Mouse (Mus musculus): ENCODE measurements around the gene Pik3ca. TPM values are rescaled to one million over a fixed set of nuclear protein-coding genes. Genes with fewer than 3 reads are reported as not detected.

Pik3ca gene
- 6.1 and 6.6 TPM in 2 replicates for polyA plus RNA-seq (2016; fragmentation: Nextera tagmentation; extraction: Ambion mirVana)

DNA sequence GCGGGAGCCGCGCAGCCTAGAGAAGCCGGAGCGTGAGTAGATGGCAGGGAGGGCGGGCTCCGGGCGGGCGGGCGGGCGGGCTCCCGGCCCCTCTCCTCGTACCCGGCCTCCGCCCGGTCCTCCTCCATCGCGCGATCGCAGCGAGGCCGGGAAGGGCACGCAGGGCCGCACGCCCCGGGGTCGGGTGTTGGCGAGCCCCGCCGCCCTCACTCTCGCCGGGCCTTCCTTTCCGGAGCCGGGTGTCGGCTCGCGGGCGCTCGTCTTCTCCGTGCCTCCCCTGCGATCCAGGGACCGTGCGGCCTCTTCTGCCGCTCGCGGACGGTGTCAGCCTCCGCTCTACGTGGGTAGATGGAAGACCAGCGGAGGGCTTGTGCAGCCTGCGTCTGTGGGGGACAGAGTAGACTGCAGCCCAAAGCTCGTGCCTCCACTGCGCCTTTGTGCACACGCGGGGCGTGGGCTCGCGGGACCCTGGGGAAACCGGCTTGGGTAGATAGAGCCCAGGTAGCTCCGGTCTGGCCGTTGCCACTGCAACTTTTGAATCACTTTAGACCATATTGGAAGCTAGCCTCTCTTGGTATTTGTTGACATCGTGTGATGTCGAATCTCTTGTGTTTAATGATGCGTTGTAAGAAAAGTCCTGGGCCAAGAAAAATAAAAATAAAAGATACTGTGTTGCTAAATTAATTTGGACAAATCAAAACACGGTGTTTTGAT is at the start of gene Pik3ca:
Pik3ca (plus strand) TSS at position 211 of the 714 bp plus-strand sequence.
- WGBS = under 1% methylated on average over 63 of the region's 65 CpGs
- H3K36me3 ChIP-seq = no peaks in the 10 kb centered on the region
- H3K27ac ChIP-seq (replicated peaks) = peak within 1 kb of the TSS; percentile 94

DNA sequence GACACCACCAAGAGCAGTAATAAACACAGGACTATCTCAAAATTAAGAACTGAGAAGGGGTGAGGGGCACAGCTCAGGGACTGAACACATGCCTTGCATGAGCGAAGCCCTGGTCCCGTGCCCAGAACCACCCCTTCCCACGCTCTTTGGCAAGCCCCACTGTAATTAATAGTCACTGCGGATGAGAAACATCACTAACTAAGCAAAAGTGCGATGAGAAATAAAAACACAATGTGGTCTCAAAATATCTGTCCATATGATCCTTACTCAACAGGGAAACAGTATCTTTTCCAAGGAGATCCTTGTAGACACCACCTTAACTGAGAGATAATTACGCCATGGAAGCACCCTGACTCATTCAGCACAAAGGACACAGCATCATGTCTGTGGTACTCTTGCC is 49.6 kb upstream of the Pik3ca start:
- no peak overlapping the region for H3K27ac ChIP-seq (replicated peaks)
- DNase-seq (ENCODE audit: low spot score) = no peak
- H3K9me3 ChIP-seq (replicated peaks) = no peaks in the 10 kb centered on the region
- H3K27me3 ChIP-seq (ENCODE audit: low read depth, poor library complexity, severe bottlenecking) = no peaks in the 10 kb centered on the region
- 94% methylated on average over 6 of the region's 6 CpGs for WGBS
- peaks cover 43% of the 10 kb centered on the region for H3K36me3 ChIP-seq
- H3K4me3 ChIP-seq = no peak overlapping the region
- H3K4me1 ChIP-seq = no peaks in the 10 kb centered on the region

More for the DNA sequence above, at the start of gene Pik3ca:
- peaks cover 4% of the 10 kb centered on the region; the same call in 1 of the 2 replicates for H3K27me3 ChIP-seq (ENCODE audit: low read depth, poor library complexity, severe bottlenecking)
- peak within 1 kb of the TSS; percentile 94 for H3K4me3 ChIP-seq
- peak; percentile 76 for DNase-seq (ENCODE audit: low spot score)
- H3K9me3 ChIP-seq (replicated peaks) = no peaks in the 10 kb centered on the region
- H3K4me1 ChIP-seq = peaks cover 33% of the 10 kb centered on the region

DNA sequence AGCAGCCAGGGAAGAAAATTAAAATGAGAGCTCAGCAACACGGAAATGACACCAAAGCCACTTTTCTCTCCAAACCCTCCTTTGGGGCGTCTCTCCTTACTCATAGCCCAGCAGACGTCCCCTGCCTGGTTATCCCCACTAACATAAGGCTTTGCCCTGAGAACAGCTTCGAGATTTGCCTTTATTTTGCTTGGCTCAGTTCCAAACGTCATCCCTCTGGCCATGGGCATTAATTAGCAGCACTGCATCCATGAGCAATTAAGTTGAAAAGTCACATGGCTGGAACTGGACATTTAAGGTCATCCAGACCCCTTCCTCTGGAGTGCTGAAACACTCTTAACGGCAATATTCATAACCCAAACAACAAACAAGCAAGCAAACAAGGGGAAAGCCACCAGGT is 36.2 kb upstream of the Pik3ca start:
- no peak overlapping the region for H3K4me3 ChIP-seq
- H3K36me3 ChIP-seq = peaks cover 7% of the 10 kb centered on the region; the same call in 1 of the 2 replicates
- H3K27me3 ChIP-seq (ENCODE audit: low read depth, poor library complexity, severe bottlenecking) = peaks cover 2% of the 10 kb centered on the region
- no peak overlapping the region for H3K27ac ChIP-seq (replicated peaks)
- no peak for DNase-seq (ENCODE audit: low spot score)
- 78% methylated on average over 6 of the region's 6 CpGs for WGBS
- no peaks in the 10 kb centered on the region for H3K9me3 ChIP-seq (replicated peaks)
- H3K4me1 ChIP-seq = peaks cover 15% of the 10 kb centered on the region

DNA sequence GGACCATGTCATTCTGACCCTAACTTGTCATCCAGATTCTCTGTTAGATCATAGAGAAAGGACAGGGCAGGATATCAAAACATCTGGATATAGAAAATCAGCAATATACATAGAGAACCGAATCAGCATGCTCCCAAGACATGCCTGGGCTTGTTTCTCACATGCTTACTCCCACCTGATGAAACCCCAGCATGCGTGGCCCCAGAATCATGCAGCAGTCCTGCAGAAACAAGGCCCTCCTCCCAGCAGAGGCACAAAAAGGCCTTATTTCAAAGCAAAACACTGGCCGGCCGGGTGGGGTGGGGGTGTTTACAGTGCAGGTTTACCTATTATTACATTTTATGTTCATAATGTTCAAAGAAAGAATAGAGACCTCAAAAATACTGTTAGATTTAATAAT is 33.3 kb upstream of the Pik3ca start:
- H3K27me3 ChIP-seq (ENCODE audit: low read depth, poor library complexity, severe bottlenecking) = peaks cover 10% of the 10 kb centered on the region
- H3K4me1 ChIP-seq = peaks cover 21% of the 10 kb centered on the region
- no peak for DNase-seq (ENCODE audit: low spot score)
- 45% methylated on average over 4 of the region's 4 CpGs for WGBS
- H3K36me3 ChIP-seq = peaks cover 3% of the 10 kb centered on the region; the same call in 1 of the 2 replicates
- no peak overlapping the region for H3K27ac ChIP-seq (replicated peaks)
- H3K9me3 ChIP-seq (replicated peaks) = no peaks in the 10 kb centered on the region
- H3K4me3 ChIP-seq = peak overlapping the region; percentile 84

DNA sequence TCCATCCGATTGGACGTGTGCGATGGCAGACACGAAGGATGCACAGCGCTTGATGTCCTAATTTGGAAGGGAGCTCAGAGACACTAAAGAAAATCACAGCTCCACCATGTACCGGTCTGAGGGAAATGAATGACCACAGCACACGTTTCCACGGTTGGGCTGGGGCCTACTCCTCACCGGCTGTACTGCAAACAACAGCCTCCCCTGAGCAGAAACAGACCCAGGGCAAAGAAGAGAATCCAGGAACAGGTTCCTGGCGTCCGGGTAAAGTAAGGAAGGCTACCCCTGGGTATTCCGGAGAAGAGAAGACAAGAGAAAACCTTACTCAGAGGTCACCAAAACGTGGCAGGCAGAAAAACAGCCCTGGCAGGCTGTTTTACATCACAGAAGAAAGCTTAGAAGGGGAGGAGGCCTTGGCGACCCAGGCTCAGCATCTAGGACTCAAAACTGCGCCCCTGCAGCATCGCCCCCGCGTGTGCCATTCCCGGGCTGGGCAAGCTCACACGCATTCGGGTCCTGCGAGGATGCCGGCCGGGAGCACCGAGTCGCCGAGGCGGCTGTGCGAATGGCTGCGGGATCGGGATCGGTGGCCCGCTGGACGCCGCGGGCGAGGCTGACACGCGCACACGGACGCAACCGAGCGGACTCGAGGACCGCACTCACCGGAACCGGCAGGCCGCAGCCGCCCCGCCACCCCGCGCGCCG is 32.5 kb upstream of the Pik3ca start:
- Histone ChIP-seq H3K36me3 (peaks cover 3% of the 10 kb centered on the region; the same call in 1 of the 2 replicates), H3K27ac (replicated peaks) (peak overlapping the region; percentile 92), H3K9me3 (replicated peaks) (no peaks in the 10 kb centered on the region), H3K4me3 (peak overlapping the region; percentile 84), H3K4me1 (peaks cover 21% of the 10 kb centered on the region), H3K27me3 (ENCODE audit: low read depth, poor library complexity, severe bottlenecking) (peaks cover 10% of the 10 kb centered on the region)
- peak; percentile 74 for DNase-seq (ENCODE audit: low spot score)
- under 1% methylated on average over 53 of the region's 54 CpGs for WGBS

DNA sequence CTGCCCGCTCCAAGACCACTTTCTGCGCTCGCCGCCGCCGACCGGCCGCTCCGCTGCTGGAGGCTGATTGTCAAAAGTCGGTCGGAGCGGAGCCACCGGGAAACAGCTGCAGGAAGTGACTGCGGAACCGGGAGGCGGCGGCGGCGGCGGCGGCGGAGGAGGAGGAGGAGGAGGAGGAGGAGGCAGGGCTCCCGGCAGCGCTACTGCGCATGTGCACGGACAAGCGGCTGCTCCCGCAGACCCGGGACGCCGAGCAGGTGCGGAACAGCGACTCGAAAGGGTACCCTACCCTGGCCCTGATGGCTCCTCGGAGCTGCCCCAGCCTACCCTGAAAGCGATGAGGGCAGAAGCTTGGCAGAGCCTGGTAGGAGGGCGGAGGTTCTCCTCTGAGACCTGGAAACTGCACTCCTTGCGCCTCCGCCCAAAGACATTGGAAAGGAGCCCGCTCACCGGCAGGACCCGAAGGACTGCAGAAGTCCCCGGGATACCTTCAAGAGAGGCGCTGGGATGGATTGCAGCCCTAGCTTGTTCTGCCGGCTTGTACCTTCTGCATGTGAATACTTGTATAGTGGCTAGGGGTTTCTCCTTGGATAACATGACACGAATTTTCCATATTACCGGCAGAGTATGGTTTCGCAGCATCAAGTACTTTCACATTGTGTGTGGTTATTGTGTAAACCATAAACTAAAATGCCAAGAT is 31.8 kb upstream of the Pik3ca start, which contains the start of gene Zmat3:
Zmat3 (minus strand) TSS at position 469 of the 700 bp plus-strand sequence.
- WGBS = 5% methylated on average over 36 of the region's 48 CpGs
- Histone ChIP-seq H3K4me1 (peaks cover 21% of the 10 kb centered on the region), H3K9me3 (replicated peaks) (no peaks in the 10 kb centered on the region), H3K36me3 (peaks cover under 1% of the 10 kb centered on the region; the same call in 1 of the 2 replicates), H3K4me3 (peak within 1 kb of the TSS; percentile 84), H3K27me3 (ENCODE audit: low read depth, poor library complexity, severe bottlenecking) (peaks cover 10% of the 10 kb centered on the region), H3K27ac (replicated peaks) (peak within 1 kb of the TSS; percentile 92)
- peak; percentile 89 for DNase-seq (ENCODE audit: low spot score)

DNA sequence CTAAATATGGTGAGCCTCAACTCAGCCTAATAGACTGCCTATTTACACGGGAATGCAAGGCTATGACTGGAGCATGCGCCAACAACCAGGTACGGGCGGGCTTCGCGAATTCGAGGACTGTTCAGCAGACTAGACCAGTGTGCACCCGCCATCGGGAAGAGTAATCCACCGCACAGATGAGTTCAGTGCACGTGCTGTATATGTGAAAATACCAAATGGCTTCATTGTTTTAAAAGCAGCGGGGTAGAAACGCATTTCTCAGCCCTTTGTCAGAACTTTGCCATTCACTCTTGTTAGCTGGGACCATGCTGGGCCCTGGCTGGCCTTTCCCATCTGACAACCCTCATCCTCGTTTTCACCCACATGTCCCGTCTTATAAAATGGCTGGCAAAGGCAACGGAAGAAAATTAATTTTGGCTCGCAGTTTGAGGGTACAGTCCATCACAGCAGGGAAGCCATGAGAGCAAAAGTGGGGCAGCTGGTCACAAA is 31.2 kb upstream of the Pik3ca start:
- peak overlapping the region; percentile 84 for H3K4me3 ChIP-seq
- H3K9me3 ChIP-seq (replicated peaks) = no peaks in the 10 kb centered on the region
- peaks cover 21% of the 10 kb centered on the region for H3K4me1 ChIP-seq
- no peak for DNase-seq (ENCODE audit: low spot score)
- no peak overlapping the region for H3K27ac ChIP-seq (replicated peaks)
- H3K36me3 ChIP-seq = no peaks in the 10 kb centered on the region
- 65% methylated on average over 17 of the region's 17 CpGs for WGBS
- peaks cover 10% of the 10 kb centered on the region for H3K27me3 ChIP-seq (ENCODE audit: low read depth, poor library complexity, severe bottlenecking)

DNA sequence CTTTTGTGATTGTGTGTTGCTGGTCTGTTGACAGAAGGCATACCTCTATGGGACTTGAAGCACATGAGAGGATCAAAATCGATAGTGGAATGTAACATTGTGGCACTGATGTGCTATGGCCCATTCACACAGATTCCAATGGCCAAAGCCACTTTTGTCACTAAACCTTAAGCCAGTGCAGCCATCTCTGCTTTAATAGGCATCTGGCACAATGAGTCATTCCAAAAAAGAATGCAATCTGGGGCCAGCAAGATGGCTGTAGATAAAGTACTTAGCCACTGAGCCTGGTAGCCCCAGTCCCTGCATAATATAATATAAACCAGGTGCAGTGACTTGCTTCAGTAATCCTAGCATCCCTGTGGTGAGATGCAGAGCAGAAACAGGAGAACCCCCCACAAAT is 30.0 kb upstream of the Pik3ca start:
- H3K27ac ChIP-seq (replicated peaks) = no peak overlapping the region
- H3K4me1 ChIP-seq = peaks cover 21% of the 10 kb centered on the region
- H3K9me3 ChIP-seq (replicated peaks) = no peaks in the 10 kb centered on the region
- H3K36me3 ChIP-seq = no peaks in the 10 kb centered on the region
- H3K4me3 ChIP-seq = no peak overlapping the region
- no peak for DNase-seq (ENCODE audit: low spot score)
- WGBS = 84% methylated on average over 1 of the region's 1 CpGs
- peaks cover 10% of the 10 kb centered on the region for H3K27me3 ChIP-seq (ENCODE audit: low read depth, poor library complexity, severe bottlenecking)

DNA sequence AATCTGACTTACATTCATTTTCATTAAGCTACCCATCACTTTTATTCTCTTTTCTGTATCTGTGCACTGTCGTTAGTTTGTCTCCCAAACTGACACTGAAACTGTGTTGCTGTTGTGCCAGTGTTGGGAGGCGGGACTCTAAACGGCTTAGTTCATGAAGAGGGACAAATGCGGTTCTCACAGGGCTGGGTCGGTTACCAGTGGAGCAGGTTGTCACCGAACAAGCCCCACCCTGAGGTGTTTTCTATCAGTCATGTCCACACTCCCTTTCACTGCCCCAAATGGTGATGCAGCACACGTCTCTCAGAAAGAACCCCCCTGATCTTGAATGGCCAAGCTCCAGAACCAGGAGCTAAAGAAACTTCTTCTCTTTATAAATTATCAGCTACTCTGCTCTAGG is 25.5 kb upstream of the Pik3ca start:
- Histone ChIP-seq H3K4me1 (no peaks in the 10 kb centered on the region), H3K36me3 (no peaks in the 10 kb centered on the region), H3K4me3 (no peak overlapping the region), H3K27ac (replicated peaks) (no peak overlapping the region), H3K27me3 (ENCODE audit: low read depth, poor library complexity, severe bottlenecking) (peaks cover under 1% of the 10 kb centered on the region; the same call in 1 of the 2 replicates), H3K9me3 (replicated peaks) (no peaks in the 10 kb centered on the region)
- 80% methylated on average over 7 of the region's 7 CpGs for WGBS
- DNase-seq (ENCODE audit: low spot score) = no peak

DNA sequence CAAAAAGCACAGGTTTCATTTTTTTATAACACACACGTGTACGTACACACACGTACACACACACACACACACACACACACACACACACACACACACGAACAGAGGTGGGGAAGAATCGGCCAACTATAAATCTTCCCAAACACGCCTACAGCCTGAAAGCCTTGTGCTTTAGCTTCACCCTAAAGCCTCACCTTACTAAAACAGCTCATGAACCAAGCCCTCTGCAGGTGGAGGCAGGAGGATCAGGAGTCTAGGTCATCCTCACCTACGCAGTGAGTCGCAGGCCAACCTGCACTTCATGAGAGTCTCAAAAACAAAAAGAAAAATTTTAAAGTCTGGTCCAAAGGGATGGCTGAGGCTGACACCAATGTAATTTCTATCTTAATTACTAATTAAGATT is 25.0 kb upstream of the Pik3ca start:
- no peak overlapping the region for H3K27ac ChIP-seq (replicated peaks)
- no peaks in the 10 kb centered on the region for H3K36me3 ChIP-seq
- H3K4me3 ChIP-seq = no peak overlapping the region
- 90% methylated on average over 8 of the region's 8 CpGs for WGBS
- H3K27me3 ChIP-seq (ENCODE audit: low read depth, poor library complexity, severe bottlenecking) = no peaks in the 10 kb centered on the region
- no peaks in the 10 kb centered on the region for H3K9me3 ChIP-seq (replicated peaks)
- DNase-seq (ENCODE audit: low spot score) = no peak
- no peaks in the 10 kb centered on the region for H3K4me1 ChIP-seq

DNA sequence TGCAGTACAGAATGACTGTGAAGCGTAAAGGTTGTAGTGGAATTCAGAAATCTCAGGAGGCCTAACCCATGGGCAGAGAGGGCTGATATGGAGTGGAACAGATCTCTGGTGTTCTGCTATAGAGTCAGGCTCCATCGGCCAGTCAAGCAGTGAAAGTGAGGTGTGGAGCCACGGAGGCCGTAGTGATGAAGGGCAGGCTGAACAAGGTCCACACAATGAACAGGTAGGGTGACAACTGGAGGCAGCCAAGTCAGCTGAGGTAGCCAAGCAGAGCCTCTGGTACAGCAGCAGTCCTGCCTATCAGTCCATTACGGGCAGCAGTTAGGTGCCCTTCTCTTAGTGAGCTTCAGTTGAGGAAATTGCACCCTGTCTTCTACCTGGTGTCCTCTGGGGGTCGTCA is 24.2 kb upstream of the Pik3ca start:
- H3K9me3 ChIP-seq (replicated peaks) = no peaks in the 10 kb centered on the region
- DNase-seq (ENCODE audit: low spot score) = no peak
- no peak overlapping the region for H3K27ac ChIP-seq (replicated peaks)
- H3K27me3 ChIP-seq (ENCODE audit: low read depth, poor library complexity, severe bottlenecking) = no peaks in the 10 kb centered on the region
- 90% methylated on average over 6 of the region's 6 CpGs for WGBS
- H3K4me3 ChIP-seq = no peak overlapping the region
- H3K4me1 ChIP-seq = no peaks in the 10 kb centered on the region
- no peaks in the 10 kb centered on the region for H3K36me3 ChIP-seq

DNA sequence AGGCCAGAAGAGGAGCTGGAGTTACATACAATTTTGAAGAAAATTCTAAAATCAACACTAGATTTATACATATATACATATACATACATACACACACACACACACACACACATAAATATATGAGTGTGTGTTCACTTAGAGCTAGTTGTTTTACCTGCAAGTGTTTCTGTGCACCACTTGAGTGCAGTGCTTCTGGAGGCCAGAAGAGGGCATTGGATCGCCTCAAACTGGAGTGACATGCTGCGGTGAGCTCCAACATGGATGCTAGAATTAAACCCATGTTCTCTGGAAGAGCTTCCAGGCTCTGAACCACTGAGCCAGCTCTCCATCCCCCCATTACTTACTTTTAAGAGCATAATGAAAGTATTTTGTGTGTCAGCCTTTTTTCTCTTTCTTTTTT is 17.6 kb upstream of the Pik3ca start:
- Histone ChIP-seq H3K4me3 (no peak overlapping the region), H3K36me3 (no peaks in the 10 kb centered on the region), H3K9me3 (replicated peaks) (no peaks in the 10 kb centered on the region), H3K27ac (replicated peaks) (no peak overlapping the region), H3K4me1 (no peaks in the 10 kb centered on the region), H3K27me3 (ENCODE audit: low read depth, poor library complexity, severe bottlenecking) (no peaks in the 10 kb centered on the region)
- DNase-seq (ENCODE audit: low spot score) = no peak
- 31% methylated on average over 2 of the region's 2 CpGs for WGBS

Data from midbrain, embryonic 10.5 days (tissue).